19 mouse cellular contexts compared by ENCODE assay signal in genomic region chr2:161961179-161962163, GRCm38 (mm10).
DNase-seq lines count a peak whose midpoint lies in the region; ATAC-seq and TF ChIP-seq lines count a peak whose summit lies in the region.
"Had no signal": no experiment of that assay in that cellular context is flagged by ENCODE, and none has a peak within 500 bp of the region (broad histone marks: within the 10 kb centered on the region; RNA-seq: fewer than 3 reads in every experiment).

No protein-coding gene starts in this region.

- no peak for ATAC-seq in hindbrain, embryonic 14.5 days (ENCODE audit: low FRiP score)
- no peak for ATAC-seq in hindbrain, embryonic 12.5 days (ENCODE audit: low FRiP score)
- no peak for ATAC-seq in midbrain, postnatal 0 days (ENCODE audit: low FRiP score)
- no peak for ATAC-seq in hindbrain, postnatal 0 days
- ATAC-seq: liver, postnatal 0 days had no signal

- WGBS in hindbrain, embryonic 14.5 days, result 49% methylated on average over 7 of the region's 7 CpGs
- 79% methylated on average over 7 of the region's 7 CpGs for WGBS in hindbrain, embryonic 12.5 days
- 62% methylated on average over 7 of the region's 7 CpGs for WGBS in midbrain, postnatal 0 days
- 83% methylated on average over 7 of the region's 7 CpGs for WGBS in midbrain, embryonic 10.5 days
- WGBS in hindbrain, postnatal 0 days, result 44% methylated on average over 7 of the region's 7 CpGs

- 0 out of 2 replicates have a peak, but pooled peaks have one; percentile 4 for TF ChIP-seq CTCF in midbrain, postnatal 0 days (IDR thresholded peaks at IDR 0.05)
- no peak for TF ChIP-seq CTCF in hindbrain, postnatal 0 days (IDR thresholded peaks at IDR 0.05; ENCODE audit: low read depth)

- no peak overlapping the region for H3K4me3 ChIP-seq in hindbrain, embryonic 14.5 days (replicated peaks; ENCODE audit: low read length)
- no peak overlapping the region for H3K4me3 ChIP-seq in hindbrain, embryonic 12.5 days
- H3K4me3 ChIP-seq in midbrain, postnatal 0 days (ENCODE audit: low read depth, low read length), result no peak overlapping the region
- H3K4me3 ChIP-seq in midbrain, embryonic 10.5 days, result no peak overlapping the region
- no peak overlapping the region for H3K4me3 ChIP-seq in hindbrain, postnatal 0 days (ENCODE audit: low read length)
- H3K4me3 ChIP-seq: embryonic facial prominence, embryonic 15.5 days; heart, embryonic 10.5 days; hindbrain, embryonic 15.5 days; layer of hippocampus, adult 2 months; limb, embryonic 12.5 days; stomach, embryonic 15.5 days had no signal

- DNase-seq in hindbrain, embryonic 14.5 days (ENCODE audit: low spot score), result peak; percentile 42
- DNase-seq in midbrain, postnatal 0 days (ENCODE audit: low spot score), result peak; percentile 76
- no peak for DNase-seq in midbrain, embryonic 10.5 days (ENCODE audit: low spot score)
- DNase-seq in cerebellum, adult 11-12 months, result peak; percentile 82
- peak; percentile 68 for DNase-seq in hindbrain, postnatal 0 days (ENCODE audit: low spot score)
- DNase-seq in thymus, postnatal 4 days, result no peak
- DNase-seq in adipocyte (ENCODE audit: low spot score), result no peak
- DNase-seq: adrenal gland, adult 8-10 months; B cell, adult 2 months; liver, postnatal 0 days; right cerebral cortex, postnatal 25 days; thymus, postnatal 25 days had no signal

- no peak overlapping the region for H3K4me2 ChIP-seq in hindbrain, embryonic 14.5 days (replicated peaks)
- H3K4me2 ChIP-seq in hindbrain, embryonic 12.5 days (replicated peaks), result no peak overlapping the region
- H3K4me2 ChIP-seq in midbrain, postnatal 0 days (ENCODE audit: low read depth, low read length, poor library complexity, severe bottlenecking), result no peak overlapping the region
- H3K4me2 ChIP-seq in hindbrain, postnatal 0 days (ENCODE audit: low read depth, low read length), result no peak overlapping the region
- H3K4me2 ChIP-seq: embryonic facial prominence, embryonic 15.5 days; hindbrain, embryonic 15.5 days; limb, embryonic 12.5 days; stomach, embryonic 15.5 days had no signal

- peaks cover 3% of the 10 kb centered on the region; the same call in 1 of the 2 replicates for H3K4me1 ChIP-seq in hindbrain, embryonic 14.5 days (replicated peaks; ENCODE audit: control insufficient read depth, insufficient read depth, low read length)
- no peaks in the 10 kb centered on the region for H3K4me1 ChIP-seq in hindbrain, embryonic 12.5 days
- no peaks in the 10 kb centered on the region for H3K4me1 ChIP-seq in midbrain, postnatal 0 days (ENCODE audit: insufficient read depth, low read length)
- H3K4me1 ChIP-seq in midbrain, embryonic 10.5 days, result no peaks in the 10 kb centered on the region
- no peaks in the 10 kb centered on the region for H3K4me1 ChIP-seq in hindbrain, postnatal 0 days (ENCODE audit: insufficient read depth, low read length)
- H3K4me1 ChIP-seq: embryonic facial prominence, embryonic 15.5 days; heart, embryonic 10.5 days; limb, embryonic 12.5 days; stomach, embryonic 15.5 days had no signal

- H3K9me3 ChIP-seq in hindbrain, embryonic 14.5 days (ENCODE audit: control insufficient read depth, low read length), result no peaks in the 10 kb centered on the region
- H3K9me3 ChIP-seq in hindbrain, embryonic 12.5 days (replicated peaks), result no peaks in the 10 kb centered on the region
- H3K9me3 ChIP-seq in midbrain, postnatal 0 days (ENCODE audit: low read length), result no peaks in the 10 kb centered on the region
- H3K9me3 ChIP-seq in midbrain, embryonic 10.5 days (replicated peaks), result no peaks in the 10 kb centered on the region
- H3K9me3 ChIP-seq in hindbrain, postnatal 0 days (ENCODE audit: low read length), result no peaks in the 10 kb centered on the region
- H3K9me3 ChIP-seq: embryonic facial prominence, embryonic 15.5 days; heart, embryonic 10.5 days; hindbrain, embryonic 15.5 days; limb, embryonic 12.5 days; stomach, embryonic 15.5 days had no signal

- no peaks in the 10 kb centered on the region for H3K36me3 ChIP-seq in hindbrain, embryonic 14.5 days (replicated peaks; ENCODE audit: control insufficient read depth, insufficient read depth)
- no peaks in the 10 kb centered on the region for H3K36me3 ChIP-seq in hindbrain, embryonic 12.5 days
- H3K36me3 ChIP-seq in midbrain, postnatal 0 days (ENCODE audit: insufficient read depth, low read length), result no peaks in the 10 kb centered on the region
- H3K36me3 ChIP-seq in midbrain, embryonic 10.5 days, result no peaks in the 10 kb centered on the region
- no peaks in the 10 kb centered on the region for H3K36me3 ChIP-seq in hindbrain, postnatal 0 days (ENCODE audit: insufficient read depth, low read length)
- H3K36me3 ChIP-seq: embryonic facial prominence, embryonic 15.5 days; heart, embryonic 10.5 days; hindbrain, embryonic 15.5 days; limb, embryonic 12.5 days; stomach, embryonic 15.5 days had no signal

- H3K27ac ChIP-seq in hindbrain, embryonic 14.5 days, result peak overlapping the region; percentile 38
- H3K27ac ChIP-seq in hindbrain, embryonic 12.5 days, result no peak overlapping the region
- H3K27ac ChIP-seq in midbrain, postnatal 0 days (ENCODE audit: low read depth, low read length), result no peak overlapping the region
- no peak overlapping the region for H3K27ac ChIP-seq in midbrain, embryonic 10.5 days (replicated peaks)
- peak overlapping the region; percentile 26; the same call in 1 of the 2 replicates for H3K27ac ChIP-seq in hindbrain, postnatal 0 days
- H3K27ac ChIP-seq: embryonic facial prominence, embryonic 15.5 days; heart, embryonic 10.5 days; hindbrain, embryonic 15.5 days; layer of hippocampus, adult 2 months; limb, embryonic 12.5 days; stomach, embryonic 15.5 days had no signal

- no peak overlapping the region for H3K9ac ChIP-seq in hindbrain, embryonic 14.5 days
- H3K9ac ChIP-seq in hindbrain, embryonic 12.5 days, result no peak overlapping the region
- no peak overlapping the region for H3K9ac ChIP-seq in midbrain, postnatal 0 days (replicated peaks; ENCODE audit: low read length, poor library complexity, severe bottlenecking)
- H3K9ac ChIP-seq in hindbrain, postnatal 0 days (replicated peaks; ENCODE audit: low read length), result no peak overlapping the region
- H3K9ac ChIP-seq: embryonic facial prominence, embryonic 15.5 days; hindbrain, embryonic 15.5 days; limb, embryonic 12.5 days; liver, postnatal 0 days; stomach, embryonic 15.5 days had no signal

- H3K27me3 ChIP-seq in hindbrain, embryonic 14.5 days (ENCODE audit: control insufficient read depth, insufficient read depth, low read length), result no peaks in the 10 kb centered on the region
- no peaks in the 10 kb centered on the region for H3K27me3 ChIP-seq in hindbrain, embryonic 12.5 days
- no peaks in the 10 kb centered on the region for H3K27me3 ChIP-seq in midbrain, postnatal 0 days (ENCODE audit: insufficient read depth, low read length)
- H3K27me3 ChIP-seq in midbrain, embryonic 10.5 days (ENCODE audit: low read depth, poor library complexity, severe bottlenecking), result no peaks in the 10 kb centered on the region
- H3K27me3 ChIP-seq in hindbrain, postnatal 0 days (ENCODE audit: insufficient read depth, low read length), result no peaks in the 10 kb centered on the region
- H3K27me3 ChIP-seq: embryonic facial prominence, embryonic 15.5 days; hindbrain, embryonic 15.5 days; limb, embryonic 12.5 days; stomach, embryonic 15.5 days had no signal

Comparison
In these comparisons a context has a peak if more than half of its experiments do, and no peak if none do; other contexts are left out.
1. DNase-seq: peak in hindbrain, embryonic 14.5 days (single experiment), midbrain, postnatal 0 days (single experiment), cerebellum, adult 11-12 months (single experiment) and hindbrain, postnatal 0 days (single experiment); none in midbrain, embryonic 10.5 days (single experiment), thymus, postnatal 4 days (single experiment) and adipocyte (single experiment).
2. H3K27ac ChIP-seq: peak in hindbrain, embryonic 14.5 days (single experiment) and hindbrain, postnatal 0 days (single experiment); none in hindbrain, embryonic 12.5 days (single experiment), midbrain, postnatal 0 days (single experiment) and midbrain, embryonic 10.5 days (single experiment).